Mouse (Mus musculus) G1E (cell line): Measurements from ENCODE around the gene Pbxip1.

Experiments used
- CTCF ChIP-seq: IDR thresholded peaks from 2 replicates; pipeline ENCODE4 v1.5.1; 2012; ENCODE audit warnings: low read depth, low read length, inconsistent platforms, mixed read lengths
- GATA1 ChIP-seq: IDR thresholded peaks from 2 replicates; pipeline ENCODE4 v1.6.1; 2012; ENCODE audit warnings: borderline replicate concordance, low read length, inconsistent platforms, mixed read lengths
- GATA2 ChIP-seq: IDR thresholded peaks from 2 replicates; pipeline ENCODE4 v1.6.1; 2012; ENCODE audit warnings: low read depth, low read length, inconsistent platforms, borderline replicate concordance

DNA sequence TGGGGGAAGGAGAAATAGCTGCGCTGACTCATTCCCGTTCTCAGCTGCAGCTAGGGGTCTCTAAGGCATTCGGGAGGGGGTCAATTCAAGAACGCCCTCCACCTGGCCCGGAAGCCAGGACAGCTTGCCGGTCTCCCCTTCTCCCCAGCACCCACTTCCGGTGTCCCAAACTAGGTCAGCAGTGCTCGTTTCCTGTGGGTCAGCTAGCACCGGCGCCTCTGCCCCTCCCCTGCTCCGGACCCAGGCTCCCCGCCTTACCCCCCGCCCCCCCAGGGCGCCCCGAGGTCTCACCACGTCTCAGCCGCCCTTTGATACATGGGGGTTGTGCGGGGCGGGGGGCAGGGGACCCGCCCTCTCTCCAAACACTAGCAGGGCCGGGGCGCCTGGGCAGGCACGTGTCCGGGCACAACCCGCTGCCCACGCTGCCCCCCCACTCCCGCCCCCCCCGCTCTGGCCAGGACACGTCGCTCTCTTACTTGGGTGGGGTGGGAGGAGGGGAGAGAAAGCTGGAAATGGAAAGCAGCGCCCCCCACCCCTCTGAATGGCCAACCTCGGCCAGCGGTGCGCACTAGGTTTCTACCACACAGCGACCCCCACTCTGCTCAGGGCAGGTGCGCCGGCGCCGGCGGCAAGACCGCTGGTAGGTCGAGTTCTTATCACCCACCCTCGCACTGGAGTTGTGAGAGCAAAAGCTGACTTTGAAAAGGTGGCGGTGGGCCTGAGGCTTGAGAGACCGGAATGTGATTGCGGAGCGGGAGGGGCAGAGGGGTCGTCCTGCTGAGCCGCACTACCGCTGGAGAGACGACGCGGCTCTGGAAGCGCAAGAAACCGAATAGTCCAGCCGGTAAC lies 44.6 kb upstream of the Pbxip1 start:
- TF ChIP-seq CTCF (no peak), GATA2 (no peak), GATA1 (no peak)
